Mouse (Mus musculus): ENCODE results near the gene Lzic.

Gene Lzic

DNA sequence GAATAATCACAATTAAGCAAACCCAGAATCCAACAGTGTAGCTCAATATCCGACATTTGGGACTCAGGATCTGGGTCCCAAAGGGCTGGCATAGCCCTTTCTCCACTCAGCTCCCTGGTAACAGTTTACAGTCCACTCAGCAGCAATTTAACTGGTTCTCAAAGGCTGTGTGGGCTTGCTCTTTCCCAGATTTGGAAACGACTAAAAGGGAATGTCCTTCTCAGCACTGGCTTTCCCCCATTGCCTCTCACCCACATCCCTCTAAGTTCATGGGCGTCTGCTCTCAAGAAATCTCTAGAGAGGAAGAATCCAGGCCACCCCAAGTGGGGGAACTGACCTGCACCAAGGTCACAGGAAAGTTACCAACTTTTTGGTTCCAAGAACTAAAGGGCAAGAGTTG lies 463 bp upstream of the Lzic start:
- DNase-seq, result no peak

DNA sequence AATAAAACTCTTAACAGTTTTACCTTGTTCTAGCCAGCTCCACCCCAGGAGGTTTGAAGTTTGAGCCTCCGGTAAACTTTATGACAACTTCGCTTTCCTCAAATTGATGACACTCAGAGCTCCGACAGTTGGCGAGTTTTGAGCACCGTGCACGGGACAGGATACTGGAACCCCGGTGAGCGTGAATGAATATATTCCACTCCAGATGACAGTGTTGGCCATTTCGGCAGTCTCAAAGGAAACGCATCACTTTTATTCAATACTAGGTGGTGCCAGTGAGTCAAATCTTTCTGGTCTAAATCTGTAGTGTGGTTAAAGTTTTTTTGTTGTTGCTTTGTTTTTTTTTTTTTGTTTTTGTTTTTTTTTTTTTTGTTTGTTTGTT lies 787 bp downstream of the Lzic start:
- DNase-seq, result peak; percentile 50

- no peak for DNase-seq
Measured at GRCm38 (mm10) chr4:149487729-149488128, 2.7 kb downstream of the Lzic start.

GRCm38 (mm10) chr4:149489415-149490240 lies 4.6 kb downstream of the Lzic start:
- no peak for DNase-seq

GRCm38 (mm10) chr4:149491151-149491550 lies 6.1 kb downstream of the Lzic start:
- DNase-seq, result no peak

DNA sequence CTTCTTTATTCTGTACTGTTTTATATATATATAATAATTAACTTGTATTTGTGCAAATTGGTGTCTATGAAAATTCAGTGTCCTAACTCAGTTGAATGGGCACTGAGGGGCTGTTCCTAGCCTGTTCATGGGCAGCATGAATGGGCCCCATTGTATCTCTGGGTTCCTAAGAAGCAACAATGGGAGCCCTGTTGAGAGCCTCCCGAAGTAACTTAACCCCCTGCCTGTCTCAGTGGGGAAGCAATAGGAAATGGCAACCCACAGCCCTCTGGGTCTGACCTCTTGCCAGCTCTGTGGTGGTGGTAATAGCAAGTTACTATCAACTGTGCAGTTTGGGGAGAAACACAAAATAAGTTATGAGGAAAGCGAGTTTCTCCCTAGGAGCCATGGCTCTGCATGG lies 11.6 kb downstream of the Lzic start:
- DNase-seq, result no peak

GRCm38 (mm10) chr4:149498901-149499300 lies 13.9 kb downstream of the Lzic start:
- DNase-seq, result no peak

GRCm38 (mm10) chr4:149499790-149500189 lies 14.8 kb downstream of the Lzic start:
- DNase-seq, result no peak

- no peak for DNase-seq
Measured at GRCm38 (mm10) chr4:149504363-149504762, 19.3 kb downstream of the Lzic start.

- DNase-seq, result no peak
Measured at GRCm38 (mm10) chr4:149504858-149505257, 19.8 kb downstream of the Lzic start.

DNA sequence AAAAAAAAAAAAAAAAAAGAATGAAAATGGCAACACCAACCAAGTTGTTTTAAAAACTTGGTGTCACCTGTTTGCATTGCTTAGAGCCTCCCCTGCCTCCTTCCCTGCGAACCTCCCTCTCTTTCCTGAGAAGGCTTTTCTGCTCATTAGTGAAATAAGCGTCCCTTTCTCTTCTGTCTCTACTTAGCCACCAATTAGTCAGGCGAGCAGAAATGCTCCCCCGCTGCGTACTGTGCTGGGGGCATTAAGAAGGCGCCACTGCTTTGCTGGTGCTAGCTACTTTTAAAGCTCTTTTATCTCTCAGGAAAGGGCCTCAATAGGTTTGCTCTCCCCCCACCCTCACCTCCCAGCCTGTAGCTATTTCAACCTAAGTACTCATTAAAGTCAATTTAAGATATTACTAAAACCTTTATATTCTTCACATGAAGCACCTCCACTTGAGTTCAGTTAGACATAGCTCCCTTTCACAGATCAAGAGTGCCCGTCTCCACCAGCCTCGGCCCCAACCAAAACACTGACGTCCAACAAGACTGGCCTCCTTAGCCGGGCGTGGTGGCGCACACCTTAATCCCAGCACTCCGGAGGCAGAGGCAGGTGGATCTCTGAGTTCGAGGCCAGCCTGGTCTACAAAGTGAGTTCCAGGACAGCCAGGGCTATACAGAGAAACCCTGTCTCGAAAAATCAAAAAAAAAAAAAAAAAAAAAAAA lies 20.4 kb downstream of the Lzic start:
- DNase-seq, result no peak

DNA sequence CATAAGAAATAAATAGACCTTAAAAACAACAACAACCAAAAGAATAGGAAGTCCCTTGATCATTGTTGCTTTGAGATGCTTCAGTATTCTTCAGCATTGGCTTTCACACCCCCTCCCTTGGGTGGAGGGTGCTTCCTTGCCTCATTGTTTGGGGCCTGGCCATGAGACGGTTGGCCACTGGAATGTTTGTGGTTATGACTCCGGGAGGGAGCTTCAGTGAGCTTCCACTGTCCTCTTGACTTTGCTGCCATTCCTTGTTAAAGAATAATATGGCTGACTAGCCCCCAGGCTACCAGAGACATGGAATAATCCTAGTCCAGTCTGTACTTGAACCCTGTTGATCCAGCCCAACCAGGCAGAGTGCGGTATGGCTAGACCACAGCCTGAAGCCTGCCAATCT lies 21.9 kb downstream of the Lzic start:
- no peak for DNase-seq

DNA sequence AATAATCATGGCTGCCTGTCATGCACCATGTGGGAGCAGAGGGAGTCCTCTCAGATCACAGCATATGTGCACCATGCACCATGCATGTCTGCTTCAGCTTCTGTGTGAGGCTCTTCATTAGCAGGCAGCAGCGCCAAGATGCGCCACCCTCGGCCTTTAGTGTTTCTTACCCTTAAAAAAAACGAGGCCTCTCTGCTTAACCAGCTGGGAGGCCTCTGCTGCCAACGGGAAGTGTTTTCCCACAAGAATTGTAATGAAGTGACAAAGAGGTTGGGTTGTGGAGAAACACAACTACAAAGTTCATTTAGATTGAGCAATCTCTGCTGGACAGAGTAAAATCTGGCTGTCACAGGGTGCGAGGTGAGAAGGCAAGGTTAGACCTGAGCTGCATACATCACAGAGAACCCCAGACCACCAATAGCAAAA lies 26.2 kb downstream of the Lzic start:
- no peak for DNase-seq

DNA sequence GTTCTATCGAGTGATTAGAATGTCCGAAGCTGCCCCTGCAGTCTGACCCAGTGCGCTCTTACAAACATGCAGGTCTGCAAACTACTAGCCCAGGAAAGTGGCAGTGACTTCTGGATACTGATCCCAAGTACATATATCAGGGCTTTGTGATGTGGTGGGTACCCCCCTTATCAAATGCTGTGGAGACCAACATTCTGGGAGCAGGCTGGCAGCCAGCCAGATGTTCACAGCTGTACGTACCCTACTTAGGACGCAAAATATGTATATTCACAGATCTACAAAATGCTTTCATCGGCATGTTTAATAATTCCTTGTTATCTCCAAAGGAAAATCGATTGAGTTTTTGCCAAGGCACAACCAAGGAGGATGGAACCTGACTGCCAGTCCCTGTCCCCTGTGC lies 27.0 kb downstream of the Lzic start:
- DNase-seq, result no peak

GRCm38 (mm10) chr4:149515706-149516105 lies 30.7 kb downstream of the Lzic start:
- DNase-seq, result no peak

- peak; percentile 99 for DNase-seq
Measured at GRCm38 (mm10) chr4:149517868-149518340, 32.9 kb downstream of the Lzic start, which contains the start of gene Ctnnbip1. Gene Ctnnbip1, plus strand, starts transcription at chr4:149518236.

DNA sequence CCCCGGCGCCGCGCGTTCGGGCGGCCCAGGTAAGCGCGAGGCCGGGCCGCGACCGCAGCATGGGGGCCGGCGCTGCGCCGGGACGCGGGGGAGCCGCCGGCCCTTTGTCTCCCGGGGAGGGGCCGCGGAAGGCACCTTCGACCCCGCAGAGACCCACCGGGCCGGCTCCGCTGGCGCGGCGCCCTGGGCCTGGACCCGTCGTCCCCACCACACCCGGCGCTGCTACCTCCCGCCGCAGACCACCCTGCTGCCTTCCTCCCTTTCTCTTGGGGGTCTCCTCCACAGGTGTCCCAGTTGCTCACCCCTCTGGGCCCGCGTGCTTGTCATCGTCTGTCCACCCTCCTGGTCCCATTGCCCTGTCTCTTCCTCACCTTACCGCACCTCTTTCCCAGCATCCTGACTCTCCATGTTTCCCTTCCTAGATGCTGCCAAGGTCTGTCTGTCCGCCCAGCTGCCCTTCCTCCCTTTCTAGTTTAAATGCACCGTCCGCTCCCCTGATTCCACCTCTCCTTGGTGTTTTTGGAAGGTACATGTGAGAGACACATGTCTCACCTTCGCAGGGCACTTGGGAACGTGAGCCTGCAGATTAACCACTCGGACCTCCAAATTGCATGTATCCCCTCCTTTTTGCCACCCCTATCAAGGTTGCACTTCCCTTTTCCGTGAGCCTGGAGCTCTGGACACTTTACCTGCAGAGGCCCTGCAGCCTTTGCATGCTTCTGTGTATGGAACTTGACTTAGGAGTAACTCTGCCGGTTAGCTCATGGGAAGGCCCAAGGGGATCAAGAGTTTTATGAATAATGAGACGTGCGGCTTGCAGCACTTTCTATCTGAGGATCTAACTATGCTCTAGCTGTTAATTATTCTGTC lies 33.6 kb downstream of the Lzic start:
- DNase-seq, result peak; percentile 32

DNA sequence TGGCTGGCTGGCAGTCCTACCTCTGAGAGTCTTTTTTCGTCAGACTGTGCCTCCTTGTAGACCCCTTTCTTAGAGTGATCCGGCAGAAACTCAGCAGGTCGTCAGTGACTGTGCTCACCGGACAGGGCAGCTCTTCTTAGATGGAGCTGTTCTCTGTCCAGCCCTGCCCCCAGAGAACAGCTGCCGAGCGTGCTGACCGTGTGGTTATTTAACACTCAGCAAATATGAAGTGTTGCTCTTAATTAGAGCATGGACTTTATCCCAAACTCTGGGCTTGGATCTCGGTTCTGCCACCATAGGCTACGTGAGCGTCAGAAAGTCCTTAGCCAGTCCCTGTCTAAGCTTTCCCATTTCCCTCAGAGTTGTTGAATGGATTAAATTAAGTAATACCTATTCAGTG lies 36.2 kb downstream of the Lzic start:
- DNase-seq, result peak; percentile 76

- DNase-seq, result peak; percentile 24
Measured at GRCm38 (mm10) chr4:149523961-149524360, 38.9 kb downstream of the Lzic start.

GRCm38 (mm10) chr4:149525170-149525569 lies 40.1 kb downstream of the Lzic start:
- no peak for DNase-seq

DNA sequence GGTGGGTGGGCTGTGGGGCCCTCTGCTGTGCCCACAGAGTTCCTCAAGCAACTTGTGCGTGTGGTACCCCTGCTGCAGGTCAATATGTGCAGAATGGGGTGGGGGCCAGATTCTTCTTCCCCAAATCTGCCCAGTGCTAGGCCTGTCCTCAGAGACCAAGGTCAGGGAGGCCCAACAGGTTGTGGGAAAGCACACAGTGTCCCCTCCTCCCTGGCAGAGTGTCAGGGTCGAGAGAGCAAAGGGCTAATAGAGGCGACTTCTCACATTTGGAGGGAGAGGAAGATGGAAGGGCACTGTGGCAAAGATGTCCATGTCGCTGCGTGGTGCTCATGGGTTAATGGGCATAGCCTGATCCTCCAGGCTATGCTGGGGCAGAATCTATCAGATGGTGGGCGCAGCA lies 40.8 kb downstream of the Lzic start:
- peak; percentile 51 for DNase-seq

- DNase-seq, result no peak
Measured at GRCm38 (mm10) chr4:149526330-149526729, 41.3 kb downstream of the Lzic start.

Data from kidney, adult 9 months (tissue).